19 mouse cellular contexts compared by ENCODE assay signal in genomic region chr4:63058686-63059085, GRCm38 (mm10).
A peak's percentile ranks its signal among the peaks of the same experiment; 100 is the strongest.
DNase-seq lines count a peak whose midpoint lies in the region; ATAC-seq and TF ChIP-seq lines count a peak whose summit lies in the region.
"Had no signal": no experiment of that assay in that cellular context is flagged by ENCODE, and none has a peak within 500 bp of the region (broad histone marks: within the 10 kb centered on the region; RNA-seq: fewer than 3 reads in every experiment).

No protein-coding gene starts in this region.

- H3K4me1 ChIP-seq in hindbrain, embryonic 14.5 days (replicated peaks; ENCODE audit: control insufficient read depth, insufficient read depth, low read length): peaks cover 38% of the 10 kb centered on the region
- H3K4me1 ChIP-seq in limb, embryonic 14.5 days (ENCODE audit: control insufficient read depth, insufficient read depth, low read length): peaks cover 66% of the 10 kb centered on the region
- 0 out of 2 replicates have a peak, but pooled peaks cover 8% of the 10 kb centered on the region for H3K4me1 ChIP-seq in midbrain, postnatal 0 days (ENCODE audit: insufficient read depth, low read length)
- H3K4me1 ChIP-seq: liver, embryonic 13.5 days had no signal

- H3K4me3 ChIP-seq in hindbrain, embryonic 14.5 days (replicated peaks; ENCODE audit: low read length): no peak overlapping the region
- H3K4me3 ChIP-seq in limb, embryonic 14.5 days (replicated peaks; ENCODE audit: low read length): no peak overlapping the region
- no peak overlapping the region for H3K4me3 ChIP-seq in midbrain, postnatal 0 days (ENCODE audit: low read depth, low read length)
- H3K4me3 ChIP-seq: embryonic facial prominence, embryonic 10.5 days; intestine, embryonic 15.5 days; liver, embryonic 13.5 days had no signal

- no peak for TF ChIP-seq POLR2A in limb, embryonic 14.5 days (IDR thresholded peaks at IDR 0.05; ENCODE audit: borderline replicate concordance, extremely low read depth, insufficient read depth, insufficient read length)

- DNase-seq in kidney, postnatal 10 days: peak; percentile 3
- no peak for DNase-seq in kidney, postnatal 14 days
- DNase-seq in hindbrain, embryonic 14.5 days (ENCODE audit: low spot score): no peak
- no peak for DNase-seq in limb, embryonic 14.5 days (ENCODE audit: low spot score)
- DNase-seq in midbrain, postnatal 0 days (ENCODE audit: low spot score): no peak
- no peak for DNase-seq in retina, embryonic 14.5 days (ENCODE audit: low spot score)
- no peak for DNase-seq in left cerebral cortex, postnatal 36 days (ENCODE audit: low spot score in 2 of 2)
- no peak for DNase-seq in adrenal gland, postnatal 36 days
- DNase-seq: adrenal gland, postnatal 14 days; cerebellum, adult 18-20 months; heart, postnatal 36 days; layer of hippocampus, postnatal 36 days; liver, embryonic 13.5 days; lung, embryonic 14.5 days; lung, postnatal 4 days had no signal

- no peak overlapping the region for H3K9ac ChIP-seq in hindbrain, embryonic 14.5 days
- H3K9ac ChIP-seq in limb, embryonic 14.5 days (ENCODE audit: low read depth, low read length, severe bottlenecking): no peak overlapping the region
- no peak overlapping the region for H3K9ac ChIP-seq in midbrain, postnatal 0 days (replicated peaks; ENCODE audit: low read length, poor library complexity, severe bottlenecking)
- H3K9ac ChIP-seq: intestine, embryonic 15.5 days; liver, embryonic 13.5 days; lung, embryonic 14.5 days had no signal

- no peak overlapping the region for H3K4me2 ChIP-seq in hindbrain, embryonic 14.5 days (replicated peaks)
- no peak overlapping the region for H3K4me2 ChIP-seq in limb, embryonic 14.5 days (replicated peaks; ENCODE audit: low read depth, low read length, severe bottlenecking)
- no peak overlapping the region for H3K4me2 ChIP-seq in midbrain, postnatal 0 days (ENCODE audit: low read depth, low read length, poor library complexity, severe bottlenecking)
- H3K4me2 ChIP-seq: intestine, embryonic 15.5 days; liver, embryonic 13.5 days; lung, embryonic 14.5 days had no signal

- no peaks in the 10 kb centered on the region for H3K27me3 ChIP-seq in hindbrain, embryonic 14.5 days (ENCODE audit: control insufficient read depth, insufficient read depth, low read length)
- no peaks in the 10 kb centered on the region for H3K27me3 ChIP-seq in limb, embryonic 14.5 days (ENCODE audit: control insufficient read depth, insufficient read depth, low read length)
- no peaks in the 10 kb centered on the region for H3K27me3 ChIP-seq in midbrain, postnatal 0 days (ENCODE audit: insufficient read depth, low read length)
- H3K27me3 ChIP-seq: intestine, embryonic 15.5 days; liver, embryonic 13.5 days had no signal

- intact Hi-C loops in left cerebral cortex, postnatal 36 days (cut with DNase I): no loop called here

- no peak for TF ChIP-seq CTCF in midbrain, postnatal 0 days (IDR thresholded peaks at IDR 0.05)

- H3K36me3 ChIP-seq in hindbrain, embryonic 14.5 days (replicated peaks; ENCODE audit: control insufficient read depth, insufficient read depth): no peaks in the 10 kb centered on the region
- H3K36me3 ChIP-seq in limb, embryonic 14.5 days (ENCODE audit: control insufficient read depth, insufficient read depth, low read length): peaks cover 8% of the 10 kb centered on the region
- H3K36me3 ChIP-seq in midbrain, postnatal 0 days (ENCODE audit: insufficient read depth, low read length): 0 out of 2 replicates have a peak, but pooled peaks cover 3% of the 10 kb centered on the region
- H3K36me3 ChIP-seq: G1E; intestine, embryonic 15.5 days; liver, embryonic 13.5 days had no signal

- H3K9me3 ChIP-seq in hindbrain, embryonic 14.5 days (ENCODE audit: control insufficient read depth, low read length): no peaks in the 10 kb centered on the region
- H3K9me3 ChIP-seq in limb, embryonic 14.5 days (ENCODE audit: control insufficient read depth, low read length): no peaks in the 10 kb centered on the region
- no peaks in the 10 kb centered on the region for H3K9me3 ChIP-seq in midbrain, postnatal 0 days (ENCODE audit: low read length)
- H3K9me3 ChIP-seq: embryonic facial prominence, embryonic 10.5 days; intestine, embryonic 15.5 days; liver, embryonic 13.5 days had no signal

- WGBS in hindbrain, embryonic 14.5 days: 87% methylated on average over 4 of the region's 4 CpGs
- WGBS in limb, embryonic 14.5 days: 91% methylated on average over 4 of the region's 4 CpGs
- 93% methylated on average over 4 of the region's 4 CpGs for WGBS in midbrain, postnatal 0 days

- H3K27ac ChIP-seq in hindbrain, embryonic 14.5 days: peak overlapping the region; percentile 84
- peak overlapping the region; percentile 59 for H3K27ac ChIP-seq in limb, embryonic 14.5 days (replicated peaks; ENCODE audit: low read depth, low read length)
- peak overlapping the region; percentile 55; the same call in 1 of the 2 replicates for H3K27ac ChIP-seq in midbrain, postnatal 0 days (ENCODE audit: low read depth, low read length)
- H3K27ac ChIP-seq: embryonic facial prominence, embryonic 10.5 days; intestine, embryonic 15.5 days; liver, embryonic 13.5 days had no signal

- no peak for ATAC-seq in hindbrain, embryonic 14.5 days (ENCODE audit: low FRiP score)
- no peak for ATAC-seq in limb, embryonic 14.5 days (ENCODE audit: low FRiP score, low read depth)
- no peak for ATAC-seq in midbrain, postnatal 0 days (ENCODE audit: low FRiP score)
- ATAC-seq: activated CD4-positive, CD25-positive, alpha-beta regulatory T cell, adult 4 months; intestine, embryonic 15.5 days had no signal
